Mouse (Mus musculus): ENCODE results near the gene Gm20388.

GRCm38 (mm10) chr8:124253939-124254338, 4343.3 kb downstream of the Gm20388 start:
- TF ChIP-seq EP300 (IDR thresholded peaks at IDR 0.05; ENCODE audit: insufficient read depth, low read depth, low read length) (no peak), CTCF (IDR thresholded peaks at IDR 0.05; ENCODE audit: low read depth, low read length) (no peak)

Measured in ES-Bruce4 (cell line).